Mouse (Mus musculus) kidney, postnatal 25 days (tissue): ENCODE results near the gene Abca13.
"Not testable (repeated sequence)": the region's sequence is repeated elsewhere in the genome, so short reads cannot be mapped to it uniquely, and the experiment has no call there.

Experiments
- DNase-seq, 2 experiments: peaks; one replicate each; pipeline ENCODE4 v3.0.0; 2021; ENCODE audit warnings: mixed read lengths in 2 of 2

Abca13 gene

GRCm38 (mm10) chr11:9291168-9291567 is 99.4 kb downstream of the Abca13 start:
- DNase-seq: no peak

GRCm38 (mm10) chr11:9299615-9300014 is 107.9 kb downstream of the Abca13 start:
- no peak for DNase-seq

GRCm38 (mm10) chr11:9305450-9305849 is 113.7 kb downstream of the Abca13 start:
- no peak for DNase-seq

GRCm38 (mm10) chr11:9316545-9316944 is 124.8 kb downstream of the Abca13 start:
- no peak for DNase-seq

GRCm38 (mm10) chr11:9317076-9317929 is 125.6 kb downstream of the Abca13 start:
- peak; percentile 61 to 75 for DNase-seq

- no peak for DNase-seq
Measured at GRCm38 (mm10) chr11:9338151-9338550, 146.4 kb downstream of the Abca13 start.

- peak; percentile 12 to 33 for DNase-seq
Measured at GRCm38 (mm10) chr11:9347724-9348123, 156.0 kb downstream of the Abca13 start.

GRCm38 (mm10) chr11:9373160-9373559 is 181.4 kb downstream of the Abca13 start:
- no peak for DNase-seq

GRCm38 (mm10) chr11:9374426-9374825 is 182.7 kb downstream of the Abca13 start:
- DNase-seq: not testable (repeated sequence)

- no peak for DNase-seq
Measured at GRCm38 (mm10) chr11:9388520-9388919, 196.8 kb downstream of the Abca13 start.

GRCm38 (mm10) chr11:9416946-9417345 is 225.2 kb downstream of the Abca13 start:
- no peak for DNase-seq

- no peak for DNase-seq
Measured at GRCm38 (mm10) chr11:9420205-9420604, 228.5 kb downstream of the Abca13 start.

GRCm38 (mm10) chr11:9427411-9427810 is 235.7 kb downstream of the Abca13 start:
- DNase-seq: no peak

- no peak for DNase-seq
Measured at GRCm38 (mm10) chr11:9432807-9433206, 241.1 kb downstream of the Abca13 start.

GRCm38 (mm10) chr11:9436617-9437016 is 244.9 kb downstream of the Abca13 start:
- no peak for DNase-seq

- no peak for DNase-seq
Measured at GRCm38 (mm10) chr11:9439781-9440180, 248.0 kb downstream of the Abca13 start.

GRCm38 (mm10) chr11:9441192-9441591 is 249.4 kb downstream of the Abca13 start:
- no peak for DNase-seq

GRCm38 (mm10) chr11:9472400-9472799 is 280.7 kb downstream of the Abca13 start:
- DNase-seq: no peak

- DNase-seq: peak in 1 of 2 experiments; percentile 4
Measured at GRCm38 (mm10) chr11:9481511-9481910, 289.8 kb downstream of the Abca13 start.

- DNase-seq: no peak
Measured at GRCm38 (mm10) chr11:9500326-9501142, 308.8 kb downstream of the Abca13 start.

GRCm38 (mm10) chr11:9514966-9515365 is 323.2 kb downstream of the Abca13 start:
- not testable (repeated sequence) for DNase-seq

GRCm38 (mm10) chr11:9528556-9528955 is 336.8 kb downstream of the Abca13 start:
- DNase-seq: no peak

- DNase-seq: no peak
Measured at GRCm38 (mm10) chr11:9531715-9532114, 340.0 kb downstream of the Abca13 start.

- DNase-seq: no peak
Measured at GRCm38 (mm10) chr11:9533189-9533588, 341.4 kb downstream of the Abca13 start.
